Mouse (Mus musculus) heart, embryonic 12.5 days (tissue): ENCODE measurements around the gene Txndc5. TPM values are rescaled to one million over a fixed set of nuclear protein-coding genes. Genes with fewer than 3 reads are reported as not detected.

Experiments
- ATAC-seq: fragments of 200-750 bp; cut with Nextera tagmentation; 2 replicates; pipeline ENCODE4 v1.8.0; 2017; ENCODE audit warnings: moderate TSS enrichment, moderate library complexity; ENCODE audit not compliant: insufficient number of reproducible peaks, low FRiP score
- H3K27ac ChIP-seq: fragments of 300-500 bp; sonication (generic); 2 replicates; pipeline ENCODE4 v1.5.1; 2016; ENCODE audit warnings: mild to moderate bottlenecking, moderate library complexity; ENCODE audit not compliant: poor library complexity, severe bottlenecking
- H3K27me3 ChIP-seq: fragments of 300-500 bp; sonication (generic); replicated peaks from 2 replicates; pipeline ENCODE4 v1.6.1; 2016; ENCODE audit warnings: mild to moderate bottlenecking, moderate library complexity
- H3K36me3 ChIP-seq: fragments of 300-500 bp; sonication (generic); 2 replicates; pipeline ENCODE4 v1.6.1; 2016; ENCODE audit warnings: mild to moderate bottlenecking, moderate library complexity
- H3K4me1 ChIP-seq: fragments of 300-500 bp; sonication (generic); replicated peaks from 2 replicates; pipeline ENCODE4 v1.6.1; 2016; ENCODE audit warnings: mild to moderate bottlenecking
- H3K4me2 ChIP-seq: fragments of 300-500 bp; sonication (generic); 2 replicates; pipeline ENCODE4 v1.6.1; 2016; ENCODE audit warnings: mild to moderate bottlenecking, moderate library complexity
- H3K4me3 ChIP-seq: fragments of 300-500 bp; sonication (generic); 2 replicates; pipeline ENCODE4 v1.5.1; 2016; ENCODE audit warnings: mild to moderate bottlenecking
- H3K9ac ChIP-seq: fragments of 300-500 bp; sonication (generic); 2 replicates; pipeline ENCODE4 v1.6.1; 2016; ENCODE audit warnings: mild to moderate bottlenecking, moderate library complexity
- H3K9me3 ChIP-seq: fragments of 300-500 bp; sonication (generic); replicated peaks from 2 replicates; pipeline ENCODE4 v1.6.1; 2016; ENCODE audit warnings: mild to moderate bottlenecking, moderate library complexity
- WGBS: fragments of 180-500 bp; shearing (Covaris S2); methylation state at CpG from one replicate; pipeline ENCODE4 v1.1.7; 2016; 5-methylcytosine and 5-hydroxymethylcytosine counted together
- polyA plus RNA-seq: library from polyadenylated mRNA; unstranded; fragments of >200 nt; fragmentation: Nextera tagmentation; extraction: Ambion mirVana; gene quantifications from 2 replicates; pipeline ENCODE4 v1.2.1, GENCODE M21; 2016

Gene Txndc5
- polyA plus RNA-seq, 1 experiment from 2014 or later, result 254 TPM

- 90% methylated on average over 10 of the region's 10 CpGs for WGBS
- Histone ChIP-seq H3K9ac (no peak overlapping the region), H3K9me3 (no peaks in the 10 kb centered on the region), H3K4me2 (no peak overlapping the region), H3K27ac (no peak overlapping the region), H3K36me3 (peaks cover 93% of the 10 kb centered on the region), H3K27me3 (no peaks in the 10 kb centered on the region), H3K4me1 (peaks cover 11% of the 10 kb centered on the region), H3K4me3 (no peak overlapping the region)
- no peak for ATAC-seq
Observed at GRCm38 (mm10) chr13:38506936-38507335, 21.7 kb downstream of the Txndc5 start.

DNA sequence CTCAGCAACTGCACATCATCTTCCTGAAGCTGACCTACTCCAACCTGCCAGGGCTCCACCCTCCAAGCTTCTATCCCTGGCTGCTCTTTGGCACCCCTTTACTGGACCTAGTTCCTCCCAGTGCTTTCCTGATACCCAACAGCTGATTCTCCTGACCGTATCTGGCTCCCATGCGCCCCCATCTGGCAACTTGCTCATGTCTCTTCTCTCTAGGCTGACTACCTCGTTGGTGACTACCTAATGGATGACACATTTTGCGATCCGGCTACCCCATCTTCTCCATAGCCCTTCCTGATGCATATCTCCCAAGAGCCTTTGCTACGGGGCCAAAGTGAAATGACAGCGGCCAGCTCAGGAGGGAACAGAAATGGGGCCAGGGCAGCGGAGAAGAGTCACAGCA, 22.3 kb downstream of the Txndc5 start:
- no peak overlapping the region for H3K4me2 ChIP-seq
- no peak overlapping the region for H3K9ac ChIP-seq
- WGBS, result 81% methylated on average over 8 of the region's 8 CpGs
- no peaks in the 10 kb centered on the region for H3K27me3 ChIP-seq
- no peak overlapping the region for H3K4me3 ChIP-seq
- H3K36me3 ChIP-seq, result peaks cover 95% of the 10 kb centered on the region
- no peak overlapping the region for H3K27ac ChIP-seq
- no peaks in the 10 kb centered on the region for H3K9me3 ChIP-seq
- H3K4me1 ChIP-seq, result peaks cover 11% of the 10 kb centered on the region
- ATAC-seq, result no peak

DNA sequence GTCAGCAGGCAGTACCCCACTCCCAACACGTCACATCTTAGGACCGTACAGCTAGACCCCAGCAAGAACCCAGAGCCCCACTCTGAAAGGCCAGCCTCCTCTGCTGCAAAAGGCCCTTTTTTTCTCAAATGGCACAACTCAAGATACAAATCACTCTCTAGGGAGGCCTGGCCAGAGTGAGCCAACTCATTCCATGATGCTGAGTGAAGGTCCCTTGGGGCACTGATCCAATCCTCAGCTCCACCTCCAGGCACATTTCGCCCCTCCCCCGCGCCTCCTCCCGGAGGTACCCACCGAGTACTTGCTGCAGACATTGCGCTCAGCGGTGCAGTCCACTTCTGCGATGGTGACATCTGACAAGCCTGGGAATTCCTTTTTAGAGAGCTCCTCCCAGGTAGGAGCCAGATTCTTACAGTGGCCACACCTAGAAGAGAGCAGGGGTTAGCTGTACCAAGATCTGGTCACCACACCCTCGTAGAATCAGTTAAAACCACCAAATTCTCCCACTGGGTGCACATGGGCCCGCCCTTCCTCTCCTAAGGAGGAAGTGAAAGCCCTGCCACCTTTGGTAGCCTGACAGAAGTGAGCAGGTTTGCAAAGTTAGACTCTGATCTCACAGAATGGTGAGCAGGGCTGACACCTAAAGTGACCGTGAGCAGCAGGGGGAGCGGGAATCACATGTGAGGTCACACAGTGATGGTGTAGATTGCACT, 25.3 kb downstream of the Txndc5 start:
- Histone ChIP-seq H3K36me3 (peaks cover 95% of the 10 kb centered on the region), H3K27ac (no peak overlapping the region; the same call in 1 of the 2 replicates), H3K4me2 (no peak overlapping the region), H3K4me3 (no peak overlapping the region), H3K4me1 (peaks cover 11% of the 10 kb centered on the region), H3K9me3 (0 out of 2 replicates have a peak, but pooled peaks cover 3% of the 10 kb centered on the region), H3K27me3 (no peaks in the 10 kb centered on the region), H3K9ac (no peak overlapping the region)
- no peak for ATAC-seq
- WGBS, result 69% methylated on average over 14 of the region's 14 CpGs

DNA sequence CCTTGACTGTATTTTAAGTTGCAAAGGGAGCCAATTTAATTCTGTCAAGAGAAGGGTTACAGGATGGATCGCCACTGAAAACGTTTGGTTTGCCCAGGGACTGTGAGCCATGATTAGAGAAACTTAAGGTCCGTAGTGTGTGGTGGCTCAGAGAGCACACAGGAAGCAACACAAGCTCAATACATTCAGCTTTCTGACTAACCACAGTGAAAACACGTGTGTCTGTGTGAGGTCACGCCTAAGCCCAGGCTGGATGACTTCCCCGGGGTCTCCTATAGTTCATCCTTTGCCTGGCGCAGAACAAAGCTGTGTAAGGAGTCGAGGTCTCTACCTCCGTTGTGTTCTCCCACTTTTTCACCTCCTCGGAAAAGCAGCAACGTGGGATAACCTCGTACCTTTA, 27.3 kb downstream of the Txndc5 start:
- Histone ChIP-seq H3K9ac (no peak overlapping the region), H3K36me3 (peaks cover 83% of the 10 kb centered on the region), H3K4me1 (peaks cover 11% of the 10 kb centered on the region), H3K27me3 (no peaks in the 10 kb centered on the region), H3K27ac (no peak overlapping the region), H3K4me2 (no peak overlapping the region), H3K4me3 (no peak overlapping the region), H3K9me3 (0 out of 2 replicates have a peak, but pooled peaks cover 8% of the 10 kb centered on the region)
- ATAC-seq, result no peak
- 84% methylated on average over 12 of the region's 12 CpGs for WGBS

GRCm38 (mm10) chr13:38496715-38497114, 31.9 kb downstream of the Txndc5 start:
- 61% methylated on average over 3 of the region's 3 CpGs for WGBS
- no peak overlapping the region for H3K4me3 ChIP-seq

DNA sequence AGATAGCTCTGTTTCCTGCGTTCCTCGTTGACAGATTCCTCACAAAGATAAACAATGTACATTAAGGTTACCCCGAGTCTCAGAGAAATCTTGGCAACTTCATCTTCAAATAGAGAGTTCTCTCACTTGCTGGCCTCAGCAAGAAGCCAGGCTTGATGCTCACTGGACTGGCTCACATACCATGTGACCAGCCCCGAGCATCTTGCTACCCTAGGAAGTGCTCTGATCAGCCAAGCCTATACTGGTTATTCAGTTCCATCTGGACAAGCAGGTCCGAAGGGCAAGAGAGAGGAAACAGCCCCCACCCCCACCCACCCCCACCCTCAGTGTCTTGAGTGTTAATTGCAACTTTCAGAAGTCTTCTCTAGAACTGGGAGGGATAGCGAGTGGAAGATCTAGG, 41.9 kb downstream of the Txndc5 start:
- Histone ChIP-seq H3K4me3 (no peak overlapping the region), H3K27ac (no peak overlapping the region), H3K4me2 (no peak overlapping the region), H3K36me3 (no peaks in the 10 kb centered on the region), H3K9me3 (no peaks in the 10 kb centered on the region), H3K27me3 (no peaks in the 10 kb centered on the region), H3K9ac (no peak overlapping the region), H3K4me1 (peaks cover 13% of the 10 kb centered on the region)
- ATAC-seq, result no peak
- WGBS, result 72% methylated on average over 6 of the region's 6 CpGs

More at GRCm38 (mm10) chr13:38496715-38497114, 31.9 kb downstream of the Txndc5 start:
- Histone ChIP-seq H3K4me2 (no peak overlapping the region), H3K9ac (no peak overlapping the region), H3K36me3 (peaks cover 37% of the 10 kb centered on the region), H3K4me1 (no peaks in the 10 kb centered on the region), H3K27me3 (no peaks in the 10 kb centered on the region), H3K9me3 (0 out of 2 replicates have a peak, but pooled peaks cover 8% of the 10 kb centered on the region), H3K27ac (no peak overlapping the region)
- ATAC-seq, result no peak

DNA sequence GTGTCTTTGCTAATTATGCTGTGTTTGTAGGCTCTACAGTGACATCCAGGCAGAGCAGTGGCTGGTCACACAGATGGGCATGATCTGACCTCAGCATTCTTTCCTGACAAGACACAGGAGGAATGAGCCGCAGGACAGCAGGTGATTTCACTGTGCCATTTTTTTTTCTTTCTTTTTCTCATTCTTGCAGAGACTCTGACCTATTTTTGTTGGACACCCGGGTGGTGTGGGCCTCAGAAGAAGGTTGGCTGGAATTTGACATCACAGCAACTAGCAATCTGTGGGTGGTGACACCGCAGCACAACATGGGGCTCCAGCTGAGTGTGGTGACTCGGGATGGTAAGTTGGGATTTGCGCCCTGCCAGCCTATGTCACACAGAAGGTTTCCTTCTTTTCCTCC, 43.9 kb downstream of the Txndc5 start:
- Histone ChIP-seq H3K27me3 (no peaks in the 10 kb centered on the region), H3K4me3 (no peak overlapping the region), H3K9ac (no peak overlapping the region), H3K36me3 (no peaks in the 10 kb centered on the region), H3K4me2 (no peak overlapping the region), H3K9me3 (no peaks in the 10 kb centered on the region), H3K4me1 (peaks cover 16% of the 10 kb centered on the region), H3K27ac (no peak overlapping the region)
- ATAC-seq, result no peak
- WGBS, result 76% methylated on average over 5 of the region's 5 CpGs

DNA sequence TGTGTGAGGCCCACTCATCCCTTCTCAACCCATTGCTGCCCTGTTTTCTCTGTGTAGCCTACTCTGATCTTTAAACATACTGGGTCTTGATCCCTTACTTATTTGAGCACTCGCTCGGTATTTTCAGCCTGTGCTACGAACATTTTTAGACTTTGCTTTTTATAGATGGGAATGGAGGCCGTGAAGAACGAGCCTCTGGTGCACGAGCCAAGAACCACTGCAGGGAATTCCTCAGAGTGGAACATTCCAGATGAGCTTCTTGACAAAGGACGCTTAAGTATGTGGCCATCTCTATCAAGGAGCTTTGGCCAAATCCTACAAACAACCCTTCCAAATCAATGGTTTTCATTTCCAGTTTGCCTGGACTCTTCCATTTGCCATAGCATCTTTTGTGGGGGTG, 47.6 kb downstream of the Txndc5 start:
- H3K4me1 ChIP-seq, result peaks cover 11% of the 10 kb centered on the region
- H3K27me3 ChIP-seq, result no peaks in the 10 kb centered on the region
- no peak overlapping the region for H3K4me2 ChIP-seq
- WGBS, result 58% methylated on average over 7 of the region's 7 CpGs
- no peaks in the 10 kb centered on the region for H3K36me3 ChIP-seq
- no peak overlapping the region for H3K27ac ChIP-seq
- no peaks in the 10 kb centered on the region for H3K9me3 ChIP-seq
- no peak overlapping the region for H3K4me3 ChIP-seq
- H3K9ac ChIP-seq, result no peak overlapping the region
- no peak for ATAC-seq

- Histone ChIP-seq H3K27ac (no peak overlapping the region), H3K27me3 (no peaks in the 10 kb centered on the region), H3K9ac (no peak overlapping the region), H3K9me3 (no peaks in the 10 kb centered on the region), H3K4me1 (0 out of 2 replicates have a peak, but pooled peaks cover 3% of the 10 kb centered on the region), H3K4me3 (no peak overlapping the region), H3K36me3 (no peaks in the 10 kb centered on the region), H3K4me2 (no peak overlapping the region)
- no peak for ATAC-seq
- 38% methylated on average over 8 of the region's 8 CpGs for WGBS
Observed at GRCm38 (mm10) chr13:38476936-38477335, 51.7 kb downstream of the Txndc5 start.

DNA sequence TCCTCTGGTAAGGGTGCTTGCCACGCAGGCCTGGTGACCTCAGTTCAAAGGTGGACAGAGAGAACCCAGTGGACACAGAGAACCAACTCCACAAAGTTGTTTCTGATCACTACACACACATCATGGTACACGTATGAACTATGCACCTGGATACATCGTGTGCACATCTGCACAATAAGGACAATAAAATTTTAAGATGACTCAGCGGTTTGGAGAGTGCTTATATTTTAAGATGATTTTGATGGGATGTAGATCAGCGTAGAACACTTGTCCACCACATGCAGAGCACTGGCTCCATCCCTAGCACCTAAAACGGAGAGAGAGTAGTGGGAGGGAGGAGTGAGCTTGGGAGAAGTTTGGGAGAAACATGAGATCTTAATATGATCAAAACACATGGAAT, 55.1 kb downstream of the Txndc5 start:
- no peak overlapping the region for H3K27ac ChIP-seq
- 87% methylated on average over 6 of the region's 6 CpGs for WGBS
- ATAC-seq, result no peak

DNA sequence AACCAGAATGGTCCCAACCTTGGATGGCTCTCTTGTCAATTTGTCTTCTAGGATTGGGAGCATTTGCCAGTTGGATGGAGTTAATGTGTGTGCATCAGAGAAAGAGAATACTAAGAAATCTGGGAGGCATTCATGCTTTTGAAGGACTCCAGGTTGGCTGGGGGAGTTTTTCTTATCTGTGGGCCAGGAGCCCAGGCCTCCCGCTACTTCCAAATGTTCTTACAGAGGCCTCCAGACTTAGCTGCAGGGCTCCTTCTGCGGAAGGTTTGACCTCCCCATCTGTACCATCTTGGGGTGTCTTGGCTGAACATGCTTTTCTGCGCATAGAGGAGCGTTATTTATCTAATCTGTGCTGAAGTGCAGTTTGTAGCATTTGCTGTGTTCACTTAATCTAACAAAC, 56.0 kb downstream of the Txndc5 start:
- no peaks in the 10 kb centered on the region for H3K4me1 ChIP-seq
- no peak overlapping the region for H3K4me2 ChIP-seq
- no peak overlapping the region for H3K9ac ChIP-seq
- 79% methylated on average over 4 of the region's 4 CpGs for WGBS
- no peaks in the 10 kb centered on the region for H3K27me3 ChIP-seq
- H3K4me3 ChIP-seq, result no peak overlapping the region
- no peak overlapping the region for H3K27ac ChIP-seq
- no peaks in the 10 kb centered on the region for H3K36me3 ChIP-seq
- no peak for ATAC-seq
- no peaks in the 10 kb centered on the region for H3K9me3 ChIP-seq

More for the DNA sequence above, 55.1 kb downstream of the Txndc5 start:
- no peak overlapping the region for H3K4me3 ChIP-seq
- no peaks in the 10 kb centered on the region for H3K36me3 ChIP-seq
- H3K27me3 ChIP-seq, result no peaks in the 10 kb centered on the region
- H3K9ac ChIP-seq, result no peak overlapping the region
- no peaks in the 10 kb centered on the region for H3K4me1 ChIP-seq
- H3K4me2 ChIP-seq, result no peak overlapping the region
- no peaks in the 10 kb centered on the region for H3K9me3 ChIP-seq

DNA sequence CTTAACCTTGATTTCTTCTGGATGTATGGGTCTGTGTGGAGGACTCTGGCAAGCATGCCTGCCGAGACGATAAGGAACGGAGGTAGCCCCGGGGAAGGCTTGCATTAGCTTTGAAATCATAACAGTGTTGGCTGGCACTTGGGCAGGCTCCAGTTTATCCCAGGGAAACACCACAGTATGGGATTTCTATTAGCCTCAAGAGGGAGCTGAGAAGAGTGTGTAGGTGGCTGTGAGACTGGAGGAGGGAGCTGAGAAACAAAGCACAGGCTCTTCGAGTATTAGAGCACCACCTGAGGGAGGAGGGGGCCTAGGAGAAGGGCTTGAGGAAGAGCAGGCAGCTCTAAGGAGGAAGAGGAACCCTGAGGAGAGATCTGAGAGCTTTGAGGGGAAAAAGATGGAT, 57.7 kb downstream of the Txndc5 start:
- Histone ChIP-seq H3K27ac (no peak overlapping the region), H3K4me3 (no peak overlapping the region), H3K4me2 (no peak overlapping the region), H3K27me3 (no peaks in the 10 kb centered on the region), H3K36me3 (no peaks in the 10 kb centered on the region), H3K9me3 (no peaks in the 10 kb centered on the region), H3K9ac (no peak overlapping the region), H3K4me1 (no peaks in the 10 kb centered on the region)
- WGBS, result 64% methylated on average over 5 of the region's 5 CpGs
- ATAC-seq, result no peak
